Mouse (Mus musculus): ENCODE data around the gene Ubqln4.

Ubqln4 gene

GRCm38 (mm10) chr3:88553525-88553879 is at the start of gene Ubqln4:
TSS of gene Ubqln4 (plus strand) at chr3:88553758.
- peak; percentile 89 for DNase-seq (ENCODE audit: low spot score)

- DNase-seq (ENCODE audit: low spot score): no peak
These were observed 49.4 kb upstream of the Ubqln4 start for GRCm38 (mm10) chr3:88503881-88504746.

GRCm38 (mm10) chr3:88505081-88505480 is 48.5 kb upstream of the Ubqln4 start:
- no peak for DNase-seq (ENCODE audit: low spot score)

- DNase-seq (ENCODE audit: low spot score): no peak
These were observed 47.8 kb upstream of the Ubqln4 start for GRCm38 (mm10) chr3:88505765-88506164.

GRCm38 (mm10) chr3:88509250-88509649 is 44.3 kb upstream of the Ubqln4 start:
- DNase-seq (ENCODE audit: low spot score): no peak

- DNase-seq (ENCODE audit: low spot score): peak; percentile 89
These were observed 43.7 kb upstream of the Ubqln4 start, which contains the start of gene Lmna for GRCm38 (mm10) chr3:88509692-88510420. TSS of gene Lmna (minus strand) at chr3:88509956.

GRCm38 (mm10) chr3:88510421-88511289 is 42.9 kb upstream of the Ubqln4 start:
- no peak for DNase-seq (ENCODE audit: low spot score)

- no peak for DNase-seq (ENCODE audit: low spot score)
These were observed 42.0 kb upstream of the Ubqln4 start for GRCm38 (mm10) chr3:88511559-88511958.

- DNase-seq (ENCODE audit: low spot score): no peak
These were observed 41.2 kb upstream of the Ubqln4 start for GRCm38 (mm10) chr3:88512141-88512895.

- DNase-seq (ENCODE audit: low spot score): no peak
These were observed 40.5 kb upstream of the Ubqln4 start for GRCm38 (mm10) chr3:88512896-88513545.

GRCm38 (mm10) chr3:88513546-88514115 is 39.9 kb upstream of the Ubqln4 start:
- DNase-seq (ENCODE audit: low spot score): no peak

- no peak for DNase-seq (ENCODE audit: low spot score)
These were observed 39.1 kb upstream of the Ubqln4 start for GRCm38 (mm10) chr3:88514231-88515094.

- no peak for DNase-seq (ENCODE audit: low spot score)
These were observed 38.5 kb upstream of the Ubqln4 start for GRCm38 (mm10) chr3:88515095-88515386.

GRCm38 (mm10) chr3:88516407-88516806 is 37.2 kb upstream of the Ubqln4 start:
- DNase-seq (ENCODE audit: low spot score): no peak

- no peak for DNase-seq (ENCODE audit: low spot score)
These were observed 35.1 kb upstream of the Ubqln4 start for GRCm38 (mm10) chr3:88518411-88518810.

- no peak for DNase-seq (ENCODE audit: low spot score)
These were observed 33.5 kb upstream of the Ubqln4 start for GRCm38 (mm10) chr3:88520078-88520477.

- DNase-seq (ENCODE audit: low spot score): no peak
These were observed 32.4 kb upstream of the Ubqln4 start for GRCm38 (mm10) chr3:88521156-88521555.

- DNase-seq (ENCODE audit: low spot score): peak; percentile 50
These were observed 31.7 kb upstream of the Ubqln4 start for GRCm38 (mm10) chr3:88521803-88522331.

- DNase-seq (ENCODE audit: low spot score): no peak
These were observed 30.5 kb upstream of the Ubqln4 start for GRCm38 (mm10) chr3:88523027-88523426.

- DNase-seq (ENCODE audit: low spot score): no peak
These were observed 28.5 kb upstream of the Ubqln4 start for GRCm38 (mm10) chr3:88525021-88525420.

Measured in testis, postnatal 14 days (tissue).